Mouse (Mus musculus) B cell, adult 2 months (primary cell): Measurements from ENCODE around the gene Phf1.

ENCODE experiments used
- DNase-seq, 2 experiments: peaks; one replicate each; pipeline ENCODE4 v3.0.0; 2022

Phf1 gene

DNA sequence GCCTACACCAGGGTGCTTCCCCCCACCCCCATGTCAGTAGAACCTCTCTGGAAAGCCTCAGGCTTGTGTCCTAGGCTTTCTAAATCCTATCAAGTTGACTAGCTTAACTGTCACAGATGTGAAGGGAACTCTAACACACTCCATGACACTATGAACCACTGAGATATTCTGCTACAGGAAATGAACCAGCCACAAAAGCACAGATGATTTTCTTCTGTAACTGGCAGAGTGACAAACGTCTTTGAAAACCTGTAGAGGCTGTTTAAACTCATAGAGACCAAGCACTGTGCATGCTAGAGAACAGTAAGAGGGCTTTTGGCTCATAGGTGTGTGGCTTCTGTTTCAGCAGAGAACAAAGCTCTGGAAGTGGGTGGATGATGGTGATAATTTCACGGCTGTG, 48.2 kb downstream of the Phf1 start:
- no peak for DNase-seq

DNA sequence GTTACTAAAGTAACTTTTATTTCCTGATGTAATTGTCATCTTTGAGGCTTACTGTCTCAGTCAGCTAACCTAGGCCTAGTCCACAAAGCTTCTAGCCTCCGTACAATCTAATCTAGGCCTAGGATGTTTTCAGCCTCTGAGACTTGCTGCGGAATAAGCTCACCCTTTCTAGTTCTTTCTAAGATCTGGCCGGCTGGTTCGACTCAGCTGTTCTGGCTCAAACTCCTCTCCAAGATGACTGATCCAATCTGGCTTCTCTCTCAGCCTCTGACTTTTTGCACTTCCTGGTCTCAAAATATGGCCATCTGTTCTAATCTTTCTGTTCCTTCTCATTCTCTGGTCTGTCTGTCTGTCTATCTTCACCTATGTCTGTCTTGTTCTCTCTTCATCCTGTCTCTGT, 50.5 kb downstream of the Phf1 start:
- no peak for DNase-seq

DNA sequence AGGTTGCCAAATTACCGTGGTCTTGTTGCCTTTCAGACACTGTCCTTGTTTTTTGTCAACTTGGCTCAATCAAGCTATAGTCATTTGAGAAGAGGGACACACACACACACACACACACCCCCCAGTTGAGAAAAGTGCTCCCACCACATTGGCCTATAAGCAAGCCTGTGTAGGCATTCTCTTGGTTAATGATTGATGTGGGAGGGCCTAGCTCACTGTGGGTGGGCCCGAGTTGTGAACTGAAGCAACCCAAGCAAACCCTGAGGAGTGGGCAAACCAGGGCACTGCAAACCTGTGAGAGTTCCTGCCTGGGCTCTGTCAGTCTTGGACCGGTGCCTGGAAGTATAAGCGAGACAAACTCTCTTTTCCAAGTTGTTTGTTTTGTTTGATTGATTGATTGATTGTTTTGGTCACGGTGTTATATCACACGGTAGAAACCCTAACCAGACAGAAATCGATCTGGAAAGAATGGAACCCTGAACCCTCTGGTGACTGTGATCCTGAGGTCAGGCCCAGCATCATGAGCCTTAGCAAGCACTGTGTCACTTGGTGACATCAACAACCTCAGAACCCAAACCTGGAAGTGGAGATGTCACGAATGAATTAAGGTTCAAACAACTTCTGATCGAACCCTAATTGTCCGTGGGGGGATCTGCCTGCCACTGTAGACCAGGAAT, 52.8 kb downstream of the Phf1 start:
- no peak for DNase-seq
